Mouse (Mus musculus) forebrain, embryonic 14.5 days (tissue): ENCODE results near the gene Myo1d. TPM values are rescaled to one million over a fixed set of nuclear protein-coding genes. Genes with fewer than 3 reads are reported as not detected.

Experiments used
- ATAC-seq: fragments of 200-750 bp; cut with Nextera tagmentation; 2 replicates; pipeline ENCODE4 v1.8.0; 2017; ENCODE audit warnings: mild to moderate bottlenecking, moderate library complexity
- DNase-seq: peaks from one replicate; pipeline ENCODE4 v3.0.0-alpha.2; 2015; ENCODE audit warnings: low spot score
- H3K27ac ChIP-seq: fragments of 300-500 bp; sonication (generic); 2 replicates; pipeline ENCODE4 v1.5.1; 2014; ENCODE audit warnings: low read depth, mild to moderate bottlenecking, control low read depth, low read length, moderate library complexity
- H3K27me3 ChIP-seq: fragments of 300-500 bp; sonication (generic); replicated peaks from 2 replicates; pipeline ENCODE4 v1.6.1; 2014; ENCODE audit warnings: low read length, control low read depth, mixed read lengths; ENCODE audit not compliant: control insufficient read depth, insufficient read depth
- H3K36me3 ChIP-seq: fragments of 300-500 bp; sonication (generic); 2 replicates; pipeline ENCODE4 v1.6.1; 2014; ENCODE audit warnings: low read length, control low read depth; ENCODE audit not compliant: control insufficient read depth, insufficient read depth
- H3K4me1 ChIP-seq: fragments of 300-500 bp; sonication (generic); 2 replicates; pipeline ENCODE4 v1.6.1; 2014; ENCODE audit warnings: antibody characterized with exemption, low read length, control low read depth; ENCODE audit not compliant: control insufficient read depth, insufficient read depth
- H3K4me2 ChIP-seq: fragments of 300-500 bp; sonication (generic); 2 replicates; pipeline ENCODE4 v1.6.1; 2014; ENCODE audit warnings: mild to moderate bottlenecking, control low read depth, low read length
- H3K4me3 ChIP-seq: fragments of 300-500 bp; sonication (generic); 2 replicates; pipeline ENCODE4 v1.5.1; 2014; ENCODE audit warnings: low read depth, low read length, control low read depth
- H3K9ac ChIP-seq: fragments of 300-500 bp; sonication (generic); 2 replicates; pipeline ENCODE4 v1.6.1; 2014; ENCODE audit warnings: mild to moderate bottlenecking, low read length, control low read depth, moderate library complexity
- H3K9me3 ChIP-seq: fragments of 300-500 bp; sonication (generic); replicated peaks from 2 replicates; pipeline ENCODE4 v1.6.1; 2016; ENCODE audit warnings: low read length, control low read depth, mixed read lengths; ENCODE audit not compliant: control insufficient read depth
- WGBS: fragments of 180-500 bp; shearing (Covaris S2); extraction: QIAGEN DNeasy Blood & Tissue Kit; methylation state at CpG from one replicate; pipeline ENCODE4 v1.1.7; 2014; 5-methylcytosine and 5-hydroxymethylcytosine counted together
- polyA plus RNA-seq: library from polyadenylated mRNA; unstranded; fragments of >200 nt; fragmentation: Nextera tagmentation; extraction: Ambion mirVana; gene quantifications from 2 replicates; pipeline ENCODE4 v1.2.1, GENCODE M21; 2014

Gene Myo1d
- polyA plus RNA-seq, 1 experiment from 2014 or later, result 1.3 TPM

GRCm38 (mm10) chr11:80510124-80510523 is 269.7 kb downstream of the Myo1d start:
- no peak overlapping the region for H3K9ac ChIP-seq
- no peak overlapping the region for H3K4me2 ChIP-seq
- H3K4me3 ChIP-seq, result no peak overlapping the region
- H3K27me3 ChIP-seq, result no peaks in the 10 kb centered on the region
- H3K27ac ChIP-seq, result no peak overlapping the region
- H3K9me3 ChIP-seq, result no peaks in the 10 kb centered on the region
- ATAC-seq, result no peak
- no peak for DNase-seq
- peaks cover 42% of the 10 kb centered on the region for H3K4me1 ChIP-seq
- H3K36me3 ChIP-seq, result no peaks in the 10 kb centered on the region
- WGBS, result 88% methylated on average over 10 of the region's 10 CpGs

GRCm38 (mm10) chr11:80509176-80509506 is 270.7 kb downstream of the Myo1d start:
- no peaks in the 10 kb centered on the region for H3K9me3 ChIP-seq
- peaks cover 45% of the 10 kb centered on the region for H3K4me1 ChIP-seq
- H3K36me3 ChIP-seq, result no peaks in the 10 kb centered on the region
- no peaks in the 10 kb centered on the region for H3K27me3 ChIP-seq
- no peak overlapping the region for H3K9ac ChIP-seq
- 70% methylated on average over 5 of the region's 5 CpGs for WGBS
- H3K4me2 ChIP-seq, result no peak overlapping the region
- H3K4me3 ChIP-seq, result no peak overlapping the region
- DNase-seq, result no peak
- H3K27ac ChIP-seq, result peak overlapping the region; percentile 75
- no peak for ATAC-seq

- Histone ChIP-seq H3K27me3 (no peaks in the 10 kb centered on the region), H3K27ac (peak overlapping the region; percentile 75), H3K36me3 (no peaks in the 10 kb centered on the region), H3K4me2 (no peak overlapping the region), H3K4me3 (no peak overlapping the region), H3K4me1 (peaks cover 43% of the 10 kb centered on the region), H3K9me3 (no peaks in the 10 kb centered on the region), H3K9ac (no peak overlapping the region)
- 50% methylated on average over 19 of the region's 19 CpGs for WGBS
- no peak for ATAC-seq
- peak; percentile 67 for DNase-seq
Observed at GRCm38 (mm10) chr11:80508361-80509175, 271.3 kb downstream of the Myo1d start.

GRCm38 (mm10) chr11:80507791-80508190 is 272.0 kb downstream of the Myo1d start:
- no peak for ATAC-seq
- Histone ChIP-seq H3K27me3 (no peaks in the 10 kb centered on the region), H3K9ac (no peak overlapping the region), H3K4me3 (no peak overlapping the region), H3K9me3 (no peaks in the 10 kb centered on the region), H3K27ac (no peak overlapping the region), H3K36me3 (no peaks in the 10 kb centered on the region), H3K4me1 (peaks cover 46% of the 10 kb centered on the region), H3K4me2 (no peak overlapping the region)
- DNase-seq, result no peak
- 94% methylated on average over 6 of the region's 6 CpGs for whole genome bisulfite sequencing

- Histone ChIP-seq H3K9me3 (no peaks in the 10 kb centered on the region), H3K4me3 (no peak overlapping the region), H3K4me2 (no peak overlapping the region), H3K9ac (no peak overlapping the region), H3K27me3 (no peaks in the 10 kb centered on the region), H3K36me3 (no peaks in the 10 kb centered on the region), H3K27ac (no peak overlapping the region), H3K4me1 (peaks cover 39% of the 10 kb centered on the region)
- ATAC-seq (no peak), DNase-seq (no peak)
Observed at GRCm38 (mm10) chr11:80506483-80506882, 273.3 kb downstream of the Myo1d start.

GRCm38 (mm10) chr11:80505581-80505980 is 274.2 kb downstream of the Myo1d start:
- no peak overlapping the region for H3K9ac ChIP-seq
- no peak overlapping the region for H3K4me3 ChIP-seq
- peaks cover 39% of the 10 kb centered on the region for H3K4me1 ChIP-seq
- no peak for ATAC-seq
- H3K27ac ChIP-seq, result peak overlapping the region; percentile 99
- no peaks in the 10 kb centered on the region for H3K27me3 ChIP-seq
- H3K9me3 ChIP-seq, result no peaks in the 10 kb centered on the region
- H3K36me3 ChIP-seq, result no peaks in the 10 kb centered on the region
- 99% methylated on average over 3 of the region's 3 CpGs for WGBS
- DNase-seq, result no peak
- H3K4me2 ChIP-seq, result no peak overlapping the region

GRCm38 (mm10) chr11:80504519-80505385 is 275.1 kb downstream of the Myo1d start:
- ATAC-seq (peak; percentile 29), DNase-seq (peak; percentile 37)
- H3K4me1 ChIP-seq, result peaks cover 40% of the 10 kb centered on the region
- H3K9ac ChIP-seq, result peak overlapping the region; percentile 54
- H3K4me3 ChIP-seq, result no peak overlapping the region
- WGBS, result 34% methylated on average over 6 of the region's 6 CpGs
- no peaks in the 10 kb centered on the region for H3K27me3 ChIP-seq
- H3K4me2 ChIP-seq, result peak overlapping the region; percentile 27
- H3K27ac ChIP-seq, result peak overlapping the region; percentile 99
- no peaks in the 10 kb centered on the region for H3K9me3 ChIP-seq
- H3K36me3 ChIP-seq, result no peaks in the 10 kb centered on the region

GRCm38 (mm10) chr11:80503726-80504452 is 275.9 kb downstream of the Myo1d start:
- H3K9me3 ChIP-seq, result no peaks in the 10 kb centered on the region
- 10% methylated on average over 13 of the region's 13 CpGs for WGBS
- DNase-seq, result peak; percentile 100
- peaks cover 42% of the 10 kb centered on the region for H3K4me1 ChIP-seq
- no peak overlapping the region for H3K4me3 ChIP-seq
- ATAC-seq, result peak; percentile 97
- H3K9ac ChIP-seq, result peak overlapping the region; percentile 54
- peak overlapping the region; percentile 99 for H3K27ac ChIP-seq
- no peaks in the 10 kb centered on the region for H3K27me3 ChIP-seq
- H3K4me2 ChIP-seq, result peak overlapping the region; percentile 27
- H3K36me3 ChIP-seq, result no peaks in the 10 kb centered on the region
